Mouse (Mus musculus) retina, postnatal 7 days (tissue): Measurements from ENCODE around the gene Rps6kb1.

Experiments used
- DNase-seq: peaks from one replicate; pipeline ENCODE4 v3.0.0-alpha.2; 2012; ENCODE audit warnings: low read depth, low spot score

The Rps6kb1 gene

DNA sequence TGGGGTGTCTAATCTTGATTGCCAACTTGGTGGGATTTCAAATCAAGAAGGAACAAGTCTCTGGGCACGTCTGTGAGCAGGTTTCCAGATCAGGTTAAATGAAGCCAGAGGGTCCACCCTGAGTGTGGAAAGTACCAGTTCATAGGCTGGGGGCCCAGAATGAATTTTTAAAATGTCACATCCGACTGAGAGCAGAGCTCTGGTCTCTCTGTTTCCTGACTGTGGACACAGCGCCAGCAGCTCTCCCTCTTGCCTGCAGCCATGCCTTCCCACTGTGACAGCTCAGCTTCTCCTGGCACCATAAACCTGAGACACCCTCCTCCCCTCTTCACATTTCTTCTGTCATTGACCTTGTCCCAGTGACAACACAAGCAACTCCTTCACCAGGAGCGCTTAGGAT, 75.6 kb downstream of the Rps6kb1 start:
- DNase-seq = no peak

DNA sequence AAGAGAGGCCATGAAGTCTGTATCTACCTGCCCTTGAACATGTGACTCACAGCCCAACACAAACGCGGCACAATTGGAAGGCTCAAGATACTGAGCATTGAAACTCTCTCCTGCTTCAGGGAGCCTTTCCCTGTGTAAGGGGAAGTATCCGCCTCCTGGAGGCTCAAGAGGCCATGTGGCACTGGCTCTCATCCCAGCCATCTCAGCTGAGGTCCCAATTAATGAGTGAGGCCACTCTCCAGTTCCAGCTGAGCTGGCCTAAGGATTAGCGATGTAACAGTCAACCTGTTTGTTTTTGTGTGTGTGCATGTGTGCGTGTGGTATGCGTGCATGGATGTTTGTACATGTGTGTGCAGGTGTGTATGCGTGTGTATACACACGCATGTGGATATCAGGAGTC, 76.3 kb downstream of the Rps6kb1 start:
- peak; percentile 32 for DNase-seq

DNA sequence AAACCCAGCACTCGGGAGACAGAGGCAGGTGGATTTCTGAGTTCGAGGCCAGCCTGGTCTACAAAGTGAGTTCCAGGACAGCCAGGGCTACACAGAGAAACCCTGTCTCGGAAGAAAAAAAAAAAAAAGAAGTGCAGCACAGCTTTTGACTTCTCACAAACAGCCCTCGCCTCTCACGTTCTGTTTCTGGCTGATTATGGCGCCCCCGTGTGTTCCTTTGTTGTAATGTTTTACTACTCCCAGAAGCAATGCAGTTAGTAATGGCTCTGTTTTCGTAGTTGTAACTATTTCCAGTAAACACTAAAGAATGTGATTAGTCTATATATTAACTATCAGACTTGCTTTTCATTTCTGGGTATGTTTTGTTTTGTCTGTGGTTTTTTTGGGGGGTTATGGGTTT, 80.3 kb downstream of the Rps6kb1 start:
- peak; percentile 52 for DNase-seq

DNA sequence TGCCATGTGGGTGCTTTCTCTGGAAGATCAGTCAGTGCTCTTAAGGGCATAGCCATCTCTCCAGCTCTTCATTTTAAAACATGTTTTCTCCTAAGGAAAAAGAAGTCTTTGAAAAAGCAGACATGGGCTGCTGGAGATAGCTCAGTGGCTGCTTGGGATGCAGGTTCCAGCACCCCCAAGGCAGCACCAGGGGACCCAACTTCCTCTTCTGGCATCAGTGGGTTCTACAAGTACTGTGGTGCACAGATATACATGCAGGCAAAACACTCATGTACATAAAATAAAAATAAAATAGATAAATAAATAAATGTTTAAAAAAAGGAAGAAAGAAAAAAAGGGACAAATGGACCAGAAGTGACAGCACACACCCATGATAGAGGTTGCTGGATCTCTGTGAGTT, 82.0 kb downstream of the Rps6kb1 start:
- no peak for DNase-seq

DNA sequence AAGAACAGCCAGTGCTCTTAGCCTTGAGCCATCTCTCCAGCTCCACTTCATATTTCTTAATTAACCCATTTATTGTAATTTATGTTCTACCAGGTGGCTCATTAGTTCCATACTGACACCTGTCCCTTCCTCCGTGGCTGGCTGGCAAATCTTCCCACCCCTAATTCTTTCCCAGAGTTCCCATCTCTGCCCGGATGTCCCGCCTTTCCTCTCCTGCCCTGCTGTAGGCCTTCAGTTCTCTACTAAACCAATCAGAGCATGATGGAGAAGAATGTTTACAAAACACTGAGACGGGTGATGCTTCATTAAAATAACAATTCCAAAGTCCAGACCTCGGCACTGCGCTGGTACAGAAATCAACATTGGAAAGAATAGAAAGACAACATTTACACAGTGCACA, 85.7 kb downstream of the Rps6kb1 start:
- no peak for DNase-seq

DNA sequence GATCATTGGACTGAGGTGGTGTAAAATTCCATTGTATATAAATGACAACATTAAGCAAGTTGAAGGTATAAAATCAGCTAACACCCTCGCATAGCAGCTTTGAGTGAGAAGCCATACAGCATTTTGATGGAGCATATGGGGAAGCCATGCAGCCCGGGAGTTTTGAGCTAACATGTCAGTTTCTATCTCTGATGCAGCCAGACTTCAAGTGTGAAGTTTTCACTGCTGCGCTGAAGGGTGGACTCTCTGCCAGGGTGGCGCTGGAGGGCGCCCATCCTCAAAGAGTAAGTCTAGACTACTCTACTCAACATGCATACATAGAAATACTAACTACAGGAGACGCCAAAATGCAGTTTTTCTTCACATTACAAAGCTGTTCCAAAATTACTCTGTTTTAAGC, 87.1 kb downstream of the Rps6kb1 start:
- no peak for DNase-seq

DNA sequence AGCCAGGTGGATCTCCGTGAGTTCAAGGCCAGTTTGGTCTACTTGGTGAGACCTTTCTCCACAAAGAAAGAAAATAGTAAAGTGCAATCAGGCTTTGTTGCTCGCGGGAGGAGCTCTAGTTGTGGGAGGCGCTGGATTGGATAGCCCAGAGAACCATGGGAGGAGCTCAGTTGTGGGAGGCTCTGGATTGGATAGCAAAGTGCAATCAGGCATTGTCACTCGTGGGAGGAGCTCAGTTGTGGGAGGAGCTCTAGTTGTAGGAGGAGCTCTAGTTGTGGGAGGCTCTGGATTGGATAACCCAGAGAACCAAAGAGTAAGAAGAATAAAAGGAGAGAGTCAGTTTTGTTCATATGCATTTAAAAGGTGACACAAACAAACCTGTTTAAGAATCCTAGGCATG, 90.6 kb downstream of the Rps6kb1 start:
- DNase-seq = no peak
